Mouse (Mus musculus): ENCODE measurements around the gene Syne1. TPM values are rescaled to one million over a fixed set of nuclear protein-coding genes. Genes with fewer than 3 reads are reported as not detected.

Syne1 gene
- polyA plus RNA-seq, 1 experiment from 2014 or later = 2.4 TPM

- Histone ChIP-seq H3K9me3 (ENCODE audit: control insufficient read depth, low read length) (no peaks in the 10 kb centered on the region), H3K27ac (ENCODE audit: low read depth, low read length) (no peak overlapping the region), H3K4me3 (ENCODE audit: low read depth, low read length) (no peak overlapping the region), H3K9ac (ENCODE audit: low read length) (no peak overlapping the region), H3K27me3 (ENCODE audit: control insufficient read depth, insufficient read depth, low read length) (no peaks in the 10 kb centered on the region), H3K36me3 (ENCODE audit: control insufficient read depth, insufficient read depth, low read length) (no peaks in the 10 kb centered on the region), H3K4me2 (ENCODE audit: low read depth, low read length, severe bottlenecking) (no peak overlapping the region), H3K4me1 (replicated peaks; ENCODE audit: control insufficient read depth, insufficient read depth, low read length) (peaks cover 2% of the 10 kb centered on the region; the same call in 1 of the 2 replicates)
- DNase-seq (ENCODE audit: low spot score) (no peak), ATAC-seq (replicated peaks; ENCODE audit: low FRiP score) (no peak)
- WGBS = 95% methylated on average over 9 of the region's 9 CpGs
Measured at GRCm38 (mm10) chr10:5547769-5548168, 3.5 kb downstream of the Syne1 start.

GRCm38 (mm10) chr10:5546428-5546827, 4.9 kb downstream of the Syne1 start:
- Histone ChIP-seq H3K36me3 (ENCODE audit: control insufficient read depth, insufficient read depth, low read length) (no peaks in the 10 kb centered on the region), H3K4me3 (ENCODE audit: low read depth, low read length) (no peak overlapping the region), H3K27ac (ENCODE audit: low read depth, low read length) (no peak overlapping the region), H3K4me1 (replicated peaks; ENCODE audit: control insufficient read depth, insufficient read depth, low read length) (peaks cover 2% of the 10 kb centered on the region; the same call in 1 of the 2 replicates), H3K9me3 (ENCODE audit: control insufficient read depth, low read length) (no peaks in the 10 kb centered on the region), H3K9ac (ENCODE audit: low read length) (no peak overlapping the region), H3K4me2 (ENCODE audit: low read depth, low read length, severe bottlenecking) (no peak overlapping the region), H3K27me3 (ENCODE audit: control insufficient read depth, insufficient read depth, low read length) (no peaks in the 10 kb centered on the region)
- 90% methylated on average over 5 of the region's 5 CpGs for WGBS
- ATAC-seq (replicated peaks; ENCODE audit: low FRiP score) (no peak), DNase-seq (ENCODE audit: low spot score) (no peak)

GRCm38 (mm10) chr10:5528284-5528683, 23.0 kb downstream of the Syne1 start:
- Histone ChIP-seq H3K4me1 (replicated peaks; ENCODE audit: control insufficient read depth, insufficient read depth, low read length) (no peaks in the 10 kb centered on the region), H3K27me3 (ENCODE audit: control insufficient read depth, insufficient read depth, low read length) (no peaks in the 10 kb centered on the region), H3K9ac (ENCODE audit: low read length) (no peak overlapping the region), H3K27ac (ENCODE audit: low read depth, low read length) (no peak overlapping the region), H3K4me3 (ENCODE audit: low read depth, low read length) (no peak overlapping the region), H3K9me3 (ENCODE audit: control insufficient read depth, low read length) (no peaks in the 10 kb centered on the region), H3K36me3 (ENCODE audit: control insufficient read depth, insufficient read depth, low read length) (no peaks in the 10 kb centered on the region), H3K4me2 (ENCODE audit: low read depth, low read length, severe bottlenecking) (no peak overlapping the region)
- 95% methylated on average over 1 of the region's 1 CpGs for WGBS
- DNase-seq (ENCODE audit: low spot score) (no peak), ATAC-seq (replicated peaks; ENCODE audit: low FRiP score) (no peak)

GRCm38 (mm10) chr10:5527634-5528033, 23.6 kb downstream of the Syne1 start:
- Histone ChIP-seq H3K4me3 (ENCODE audit: low read depth, low read length) (no peak overlapping the region), H3K4me2 (ENCODE audit: low read depth, low read length, severe bottlenecking) (no peak overlapping the region), H3K27ac (ENCODE audit: low read depth, low read length) (no peak overlapping the region), H3K9me3 (ENCODE audit: control insufficient read depth, low read length) (no peaks in the 10 kb centered on the region), H3K9ac (ENCODE audit: low read length) (no peak overlapping the region), H3K27me3 (ENCODE audit: control insufficient read depth, insufficient read depth, low read length) (no peaks in the 10 kb centered on the region), H3K4me1 (replicated peaks; ENCODE audit: control insufficient read depth, insufficient read depth, low read length) (no peaks in the 10 kb centered on the region), H3K36me3 (ENCODE audit: control insufficient read depth, insufficient read depth, low read length) (no peaks in the 10 kb centered on the region)
- ATAC-seq (replicated peaks; ENCODE audit: low FRiP score) = no peak
- 75% methylated on average over 4 of the region's 4 CpGs for WGBS
- no peak for DNase-seq (ENCODE audit: low spot score)

- H3K27me3 ChIP-seq (ENCODE audit: control insufficient read depth, insufficient read depth, low read length) = no peaks in the 10 kb centered on the region
- H3K4me3 ChIP-seq (ENCODE audit: low read depth, low read length) = no peak overlapping the region
- H3K9ac ChIP-seq (ENCODE audit: low read length) = no peak overlapping the region
- no peaks in the 10 kb centered on the region for H3K9me3 ChIP-seq (ENCODE audit: control insufficient read depth, low read length)
- H3K4me1 ChIP-seq (replicated peaks; ENCODE audit: control insufficient read depth, insufficient read depth, low read length) = no peaks in the 10 kb centered on the region
- no peak overlapping the region for H3K4me2 ChIP-seq (ENCODE audit: low read depth, low read length, severe bottlenecking)
- H3K27ac ChIP-seq (ENCODE audit: low read depth, low read length) = no peak overlapping the region
- H3K36me3 ChIP-seq (ENCODE audit: control insufficient read depth, insufficient read depth, low read length) = no peaks in the 10 kb centered on the region
- DNase-seq (ENCODE audit: low spot score) (no peak), ATAC-seq (replicated peaks; ENCODE audit: low FRiP score) (no peak)
- 89% methylated on average over 4 of the region's 4 CpGs for WGBS
Measured at GRCm38 (mm10) chr10:5522904-5523303, 28.4 kb downstream of the Syne1 start.

GRCm38 (mm10) chr10:5522276-5522675, 29.0 kb downstream of the Syne1 start:
- Histone ChIP-seq H3K4me3 (ENCODE audit: low read depth, low read length) (no peak overlapping the region), H3K4me1 (replicated peaks; ENCODE audit: control insufficient read depth, insufficient read depth, low read length) (no peaks in the 10 kb centered on the region), H3K9me3 (ENCODE audit: control insufficient read depth, low read length) (no peaks in the 10 kb centered on the region), H3K4me2 (ENCODE audit: low read depth, low read length, severe bottlenecking) (no peak overlapping the region), H3K27me3 (ENCODE audit: control insufficient read depth, insufficient read depth, low read length) (no peaks in the 10 kb centered on the region), H3K27ac (ENCODE audit: low read depth, low read length) (no peak overlapping the region), H3K36me3 (ENCODE audit: control insufficient read depth, insufficient read depth, low read length) (no peaks in the 10 kb centered on the region), H3K9ac (ENCODE audit: low read length) (no peak overlapping the region)
- ATAC-seq (replicated peaks; ENCODE audit: low FRiP score) (no peak), DNase-seq (ENCODE audit: low spot score) (no peak)
- 94% methylated on average over 3 of the region's 3 CpGs for WGBS

GRCm38 (mm10) chr10:5520695-5521094, 30.6 kb downstream of the Syne1 start:
- no peak overlapping the region for H3K9ac ChIP-seq (ENCODE audit: low read length)
- H3K27ac ChIP-seq (ENCODE audit: low read depth, low read length) = no peak overlapping the region
- WGBS = 91% methylated on average over 1 of the region's 1 CpGs
- DNase-seq (ENCODE audit: low spot score) = no peak
- no peaks in the 10 kb centered on the region for H3K36me3 ChIP-seq (ENCODE audit: control insufficient read depth, insufficient read depth, low read length)
- no peak overlapping the region for H3K4me3 ChIP-seq (ENCODE audit: low read depth, low read length)
- H3K4me2 ChIP-seq (ENCODE audit: low read depth, low read length, severe bottlenecking) = no peak overlapping the region
- ATAC-seq (replicated peaks; ENCODE audit: low FRiP score) = no peak
- H3K27me3 ChIP-seq (ENCODE audit: control insufficient read depth, insufficient read depth, low read length) = no peaks in the 10 kb centered on the region
- no peaks in the 10 kb centered on the region for H3K4me1 ChIP-seq (replicated peaks; ENCODE audit: control insufficient read depth, insufficient read depth, low read length)
- H3K9me3 ChIP-seq (ENCODE audit: control insufficient read depth, low read length) = no peaks in the 10 kb centered on the region

- H3K4me1 ChIP-seq (replicated peaks; ENCODE audit: control insufficient read depth, insufficient read depth, low read length) = no peaks in the 10 kb centered on the region
- H3K36me3 ChIP-seq (ENCODE audit: control insufficient read depth, insufficient read depth, low read length) = no peaks in the 10 kb centered on the region
- WGBS = 9% methylated on average over 3 of the region's 3 CpGs
- DNase-seq (ENCODE audit: low spot score) (no peak), ATAC-seq (replicated peaks; ENCODE audit: low FRiP score) (no peak)
- no peak overlapping the region for H3K4me2 ChIP-seq (ENCODE audit: low read depth, low read length, severe bottlenecking)
- H3K27ac ChIP-seq (ENCODE audit: low read depth, low read length) = no peak overlapping the region
- H3K4me3 ChIP-seq (ENCODE audit: low read depth, low read length) = no peak overlapping the region
- H3K27me3 ChIP-seq (ENCODE audit: control insufficient read depth, insufficient read depth, low read length) = no peaks in the 10 kb centered on the region
- no peak overlapping the region for H3K9ac ChIP-seq (ENCODE audit: low read length)
- no peaks in the 10 kb centered on the region for H3K9me3 ChIP-seq (ENCODE audit: control insufficient read depth, low read length)
Measured at GRCm38 (mm10) chr10:5515330-5515729, 36.0 kb downstream of the Syne1 start.

GRCm38 (mm10) chr10:5514134-5514533, 37.1 kb downstream of the Syne1 start:
- DNase-seq (ENCODE audit: low spot score) = no peak
- WGBS = 90% methylated on average over 8 of the region's 8 CpGs
- Histone ChIP-seq H3K27ac (ENCODE audit: low read depth, low read length) (no peak overlapping the region), H3K27me3 (ENCODE audit: control insufficient read depth, insufficient read depth, low read length) (no peaks in the 10 kb centered on the region), H3K36me3 (ENCODE audit: control insufficient read depth, insufficient read depth, low read length) (no peaks in the 10 kb centered on the region), H3K4me2 (ENCODE audit: low read depth, low read length, severe bottlenecking) (no peak overlapping the region), H3K4me1 (replicated peaks; ENCODE audit: control insufficient read depth, insufficient read depth, low read length) (no peaks in the 10 kb centered on the region), H3K9me3 (ENCODE audit: control insufficient read depth, low read length) (no peaks in the 10 kb centered on the region), H3K9ac (ENCODE audit: low read length) (no peak overlapping the region), H3K4me3 (ENCODE audit: low read depth, low read length) (no peak overlapping the region)
- no peak for ATAC-seq (replicated peaks; ENCODE audit: low FRiP score)
